Mouse (Mus musculus): Measurements from ENCODE around the gene Myo1g. TPM values are rescaled to one million over a fixed set of nuclear protein-coding genes. Genes with fewer than 3 reads are reported as not detected.

Myo1g gene
- total RNA-seq, 2 experiments from 2014 or later, result 1.4 to 1.6 TPM

DNA sequence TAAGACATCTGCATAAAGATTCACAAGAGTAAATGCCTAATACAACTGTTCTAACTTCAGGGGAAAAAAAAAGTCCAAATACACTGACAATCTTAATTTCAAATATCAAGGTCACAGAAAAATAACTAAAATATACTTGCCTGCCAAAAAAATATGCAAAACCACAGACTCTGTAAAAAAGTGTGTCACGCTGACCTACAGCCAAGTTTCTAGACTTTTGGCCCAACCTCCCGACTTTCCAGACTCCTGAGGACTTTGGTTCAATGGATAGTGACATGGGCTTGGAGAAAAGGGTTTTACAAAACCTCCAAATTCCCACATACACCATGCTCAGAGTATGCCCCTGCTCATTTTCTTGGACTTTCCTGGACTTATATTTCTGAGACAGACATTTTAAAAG, 52.2 kb downstream of the Myo1g start:
- intact Hi-C loops (cut with DNase I), result no loop called here
- DNase-seq, result no peak

DNA sequence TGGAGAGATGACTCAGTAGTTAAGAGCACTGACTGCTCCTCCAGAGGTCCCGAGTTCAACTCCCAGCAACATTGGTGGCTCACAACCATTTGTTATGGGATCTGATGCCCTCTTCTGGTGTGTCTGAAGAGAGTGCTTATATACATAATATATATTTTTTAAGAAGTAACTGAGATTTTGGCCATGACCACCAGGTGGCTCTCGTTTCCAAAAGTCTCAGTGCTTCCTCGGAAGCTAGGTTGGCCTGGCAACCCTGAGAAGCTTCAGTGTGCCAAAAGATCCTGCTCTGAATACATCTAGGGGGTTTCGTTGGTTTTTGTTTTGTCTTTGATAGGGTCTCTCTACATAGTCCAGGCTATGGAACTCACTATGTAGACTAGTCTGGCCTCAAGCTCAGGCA, 55.6 kb downstream of the Myo1g start:
- DNase-seq, result peak; percentile 59 to 78
- intact Hi-C loops (cut with DNase I), result no loop called here

DNA sequence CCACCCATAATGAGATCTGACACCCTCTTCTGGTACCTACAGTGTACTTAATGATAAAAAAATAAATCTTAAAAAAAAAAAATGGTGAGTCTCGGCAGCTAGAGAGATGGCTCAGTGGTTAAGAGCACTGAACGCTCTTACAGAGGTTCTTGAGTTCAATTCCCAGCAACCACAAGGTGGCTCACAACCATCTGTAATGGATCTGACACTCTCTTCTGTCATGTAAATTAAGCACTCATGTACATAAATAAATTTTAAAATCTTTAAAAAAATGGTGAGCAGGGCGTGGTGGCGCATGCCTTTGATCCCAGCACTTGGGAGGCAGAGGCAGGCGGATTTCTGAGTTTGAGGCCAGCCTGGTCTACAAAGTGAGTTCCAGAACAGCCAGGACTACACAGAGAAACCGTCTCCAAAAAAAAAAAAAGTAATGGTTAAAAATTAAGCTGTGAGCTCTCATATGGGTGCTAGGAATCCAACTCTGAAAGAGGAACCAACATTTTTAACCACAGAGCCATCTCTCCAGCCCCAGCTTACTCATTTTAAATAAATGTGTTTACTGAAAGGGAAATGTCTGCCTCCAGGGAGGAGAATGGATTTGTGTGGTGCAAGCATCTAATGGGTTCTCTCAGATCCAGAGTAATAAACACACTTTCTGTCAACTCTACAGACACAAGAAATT, 57.5 kb downstream of the Myo1g start:
- DNase-seq, result no peak
- intact Hi-C loops (cut with DNase I), result no loop called here

Small RNA genes within 50 kb of the gene (microRNA-seq; reads per million reads assigned to microRNA genes)
- gene Gm22123, result 0 to 0.35 reads per million in 2 experiments

Other genes with a start within 250 kb of the Myo1g start
- 10 to 100 TPM; 78.1 to 82.9 TPM for gene Tmed4, start 246.1 kb downstream of the Myo1g start, total RNA-seq (2021)
- gene Ogdh, start 229.3 kb downstream of the Myo1g start, total RNA-seq (2021), result 1,000 to 10,000 TPM; 1,296 to 1,304 TPM
- 10 to 100 TPM; 43.2 to 44.3 TPM for gene Zmiz2, start 131.9 kb downstream of the Myo1g start, total RNA-seq (2021)
- 100 to 1,000 TPM; 943 to 992 TPM for gene Ppia, start 105.5 kb downstream of the Myo1g start, total RNA-seq (2021)
- 10 to 100 TPM; 73.1 to 82.9 TPM for gene H2afv, start 76.5 kb downstream of the Myo1g start, total RNA-seq (2021)
- 10 to 100 TPM; 70.5 to 74.0 TPM for gene Purb, start 45.0 kb downstream of the Myo1g start, total RNA-seq (2021)
- gene Ccm2, start 25.9 kb upstream of the Myo1g start, total RNA-seq (2021), result 10 to 100 TPM; 28.3 to 29.6 TPM
- gene Nacad, start 85.1 kb upstream of the Myo1g start, total RNA-seq (2021), result 1 to 10 TPM in 1 of 2 experiments, under 1 TPM in 1; 0.60 to 1.1 TPM
- 100 to 1,000 TPM; 103 to 106 TPM for gene Tbrg4, start 105.1 kb upstream of the Myo1g start, total RNA-seq (2021)
- not detected for gene Wap, start 117.7 kb upstream of the Myo1g start, total RNA-seq (2021)
- 1 to 10 TPM; 4.7 to 5.4 TPM for gene Ramp3, start 137.6 kb upstream of the Myo1g start, total RNA-seq (2021)

Data from heart, postnatal 10 days (tissue).